ENCODE assay signal across 8 mouse cellular contexts in the genomic region with DNA sequence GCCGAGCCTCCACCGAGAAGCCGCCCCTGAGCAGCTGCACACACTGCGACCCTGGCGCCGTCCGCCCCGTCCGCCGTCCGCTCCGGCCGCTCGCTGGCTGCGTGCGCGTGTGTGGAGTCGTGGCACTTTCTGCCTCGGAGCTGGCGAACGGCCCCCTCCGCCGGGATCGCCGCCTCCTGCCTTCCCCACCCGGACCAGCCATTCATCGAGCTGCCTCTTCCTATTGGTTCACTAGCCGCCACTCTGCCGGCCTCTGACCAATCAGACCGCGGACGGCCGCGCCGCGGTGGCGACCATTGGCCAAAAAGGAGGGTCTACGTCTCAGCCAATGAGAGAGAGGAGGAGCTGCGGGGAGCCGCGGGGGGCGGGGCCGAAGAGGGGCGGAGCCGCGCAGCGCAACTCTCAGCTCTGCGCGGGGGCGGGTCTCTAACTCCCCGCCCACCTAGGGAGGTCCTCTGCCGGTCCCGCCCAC. TPM values are rescaled to one million over a fixed set of nuclear protein-coding genes. Genes with fewer than 3 reads are reported as not detected.
A peak's percentile ranks its signal among the peaks of the same experiment; 100 is the strongest.
DNase-seq lines count a peak whose midpoint lies in the region; ATAC-seq and TF ChIP-seq lines count a peak whose summit lies in the region.

Rrbp1 (minus strand) TSS at position 184 of the 472 bp plus-strand sequence.

- no peaks in the 10 kb centered on the region for H3K9me3 ChIP-seq in E14TG2a.4 (ENCODE audit: low read length)
- no peaks in the 10 kb centered on the region for H3K9me3 ChIP-seq in forebrain, embryonic 12.5 days
- no peaks in the 10 kb centered on the region for H3K9me3 ChIP-seq in heart, postnatal 0 days (replicated peaks; ENCODE audit: control insufficient read depth, low read length)
- H3K9me3 ChIP-seq in liver, embryonic 16.5 days (replicated peaks; ENCODE audit: control insufficient read depth, low read length) = no peaks in the 10 kb centered on the region
- no peaks in the 10 kb centered on the region for H3K9me3 ChIP-seq in neural tube, embryonic 13.5 days

- peak within 1 kb of the TSS; percentile 96 for H3K4me3 ChIP-seq in E14TG2a.4 (replicated peaks; ENCODE audit: low read length)
- peak within 1 kb of the TSS; percentile 85 for H3K4me3 ChIP-seq in forebrain, embryonic 12.5 days (replicated peaks)
- peak within 1 kb of the TSS; percentile 78 for H3K4me3 ChIP-seq in heart, postnatal 0 days (ENCODE audit: low read depth, low read length)
- peak within 1 kb of the TSS; percentile 93 for H3K4me3 ChIP-seq in liver, embryonic 16.5 days (ENCODE audit: low read depth, low read length)
- H3K4me3 ChIP-seq in neural tube, embryonic 13.5 days = peak within 1 kb of the TSS; percentile 87
- peak within 1 kb of the TSS; percentile 81 for H3K4me3 ChIP-seq in testis, adult 2 months (ENCODE audit: control insufficient read depth, low read depth, low read length)

- ATAC-seq in forebrain, embryonic 12.5 days (ENCODE audit: low FRiP score) = peak; percentile 99
- peak; percentile 96 for ATAC-seq in heart, postnatal 0 days (ENCODE audit: insufficient read depth, low read depth)
- ATAC-seq in liver, embryonic 16.5 days (ENCODE audit: low read depth) = peak; percentile 94
- ATAC-seq in neural tube, embryonic 13.5 days (ENCODE audit: low read depth) = peak; percentile 99

- no peak for TF ChIP-seq CTCF in E14TG2a.4 (conservative IDR thresholded peaks at IDR 0.05; ENCODE audit: low read length)
- no peak for TF ChIP-seq CTCF in heart, postnatal 0 days (IDR thresholded peaks at IDR 0.05; ENCODE audit: low read depth)
- no peak for TF ChIP-seq CTCF in testis, adult 2 months (IDR thresholded peaks at IDR 0.05; ENCODE audit: control insufficient read depth, insufficient read depth, insufficient replicate concordance, low read depth, low read length)

- no peak for TF ChIP-seq EP300 in heart, postnatal 0 days (IDR thresholded peaks at IDR 0.05; ENCODE audit: low read depth)

- under 1% methylated on average over 49 of the region's 53 CpGs for WGBS in forebrain, embryonic 12.5 days
- under 1% methylated on average over 47 of the region's 53 CpGs for WGBS in heart, postnatal 0 days
- under 1% methylated on average over 47 of the region's 53 CpGs for WGBS in liver, embryonic 16.5 days (ENCODE audit: insufficient replicate concordance)
- under 1% methylated on average over 48 of the region's 53 CpGs for WGBS in neural tube, embryonic 13.5 days

- H3K9ac ChIP-seq in forebrain, embryonic 12.5 days = peak within 1 kb of the TSS; percentile 80
- H3K9ac ChIP-seq in heart, postnatal 0 days (replicated peaks; ENCODE audit: low read depth, low read length) = peak within 1 kb of the TSS; percentile 96
- H3K9ac ChIP-seq in liver, embryonic 16.5 days (ENCODE audit: low read depth, low read length) = peak within 1 kb of the TSS; percentile 89
- peak within 1 kb of the TSS; percentile 85 for H3K9ac ChIP-seq in neural tube, embryonic 13.5 days

- peak within 1 kb of the TSS; percentile 87 for H3K27ac ChIP-seq in forebrain, embryonic 12.5 days
- H3K27ac ChIP-seq in heart, postnatal 0 days (ENCODE audit: low read depth) = peak within 1 kb of the TSS; percentile 95
- peak within 1 kb of the TSS; percentile 91 for H3K27ac ChIP-seq in liver, embryonic 16.5 days (ENCODE audit: low read length)
- H3K27ac ChIP-seq in neural tube, embryonic 13.5 days (replicated peaks) = peak within 1 kb of the TSS; percentile 91
- H3K27ac ChIP-seq in testis, adult 2 months (ENCODE audit: control insufficient read depth, insufficient read depth, low read depth, low read length) = peak within 1 kb of the TSS; percentile 47

- peaks cover 9% of the 10 kb centered on the region; the same call in 1 of the 2 replicates for H3K36me3 ChIP-seq in E14TG2a.4 (ENCODE audit: insufficient read depth, low read length)
- no peaks in the 10 kb centered on the region for H3K36me3 ChIP-seq in forebrain, embryonic 12.5 days (replicated peaks)
- peaks cover 3% of the 10 kb centered on the region; the same call in 1 of the 2 replicates for H3K36me3 ChIP-seq in heart, postnatal 0 days (replicated peaks; ENCODE audit: control insufficient read depth, insufficient read depth, low read length)
- no peaks in the 10 kb centered on the region for H3K36me3 ChIP-seq in liver, embryonic 16.5 days (ENCODE audit: control insufficient read depth, insufficient read depth)
- H3K36me3 ChIP-seq in neural tube, embryonic 13.5 days = no peaks in the 10 kb centered on the region
- H3K36me3 ChIP-seq in testis, adult 2 months (ENCODE audit: control insufficient read depth, insufficient read depth, low read length) = no peaks in the 10 kb centered on the region

- H3K27me3 ChIP-seq in E14TG2a.4 (ENCODE audit: insufficient read depth, low read length) = 0 out of 2 replicates have a peak, but pooled peaks cover 2% of the 10 kb centered on the region
- no peaks in the 10 kb centered on the region for H3K27me3 ChIP-seq in forebrain, embryonic 12.5 days
- no peaks in the 10 kb centered on the region for H3K27me3 ChIP-seq in heart, postnatal 0 days (ENCODE audit: control insufficient read depth, insufficient read depth, low read length)
- no peaks in the 10 kb centered on the region for H3K27me3 ChIP-seq in liver, embryonic 16.5 days (ENCODE audit: control insufficient read depth, insufficient read depth, low read depth, low read length)
- no peaks in the 10 kb centered on the region for H3K27me3 ChIP-seq in neural tube, embryonic 13.5 days
- H3K27me3 ChIP-seq in testis, adult 2 months (ENCODE audit: control insufficient read depth, insufficient read depth, low read length) = no peaks in the 10 kb centered on the region

- peaks cover 38% of the 10 kb centered on the region for H3K4me1 ChIP-seq in E14TG2a.4 (replicated peaks; ENCODE audit: low read depth, low read length)
- peaks cover 14% of the 10 kb centered on the region; the same call in 1 of the 2 replicates for H3K4me1 ChIP-seq in forebrain, embryonic 12.5 days
- peaks cover 32% of the 10 kb centered on the region for H3K4me1 ChIP-seq in heart, postnatal 0 days (ENCODE audit: control insufficient read depth, insufficient read depth)
- H3K4me1 ChIP-seq in liver, embryonic 16.5 days (ENCODE audit: control insufficient read depth, low read depth, low read length) = peaks cover 29% of the 10 kb centered on the region
- H3K4me1 ChIP-seq in neural tube, embryonic 13.5 days (replicated peaks) = peaks cover 37% of the 10 kb centered on the region
- peaks cover 9% of the 10 kb centered on the region for H3K4me1 ChIP-seq in testis, adult 2 months (ENCODE audit: control insufficient read depth, insufficient read depth, low read length)

- H3K4me2 ChIP-seq in forebrain, embryonic 12.5 days = peak within 1 kb of the TSS; percentile 63
- H3K4me2 ChIP-seq in heart, postnatal 0 days (ENCODE audit: low read depth, low read length) = peak within 1 kb of the TSS; percentile 84
- H3K4me2 ChIP-seq in liver, embryonic 16.5 days (ENCODE audit: low read depth, low read length) = peak within 1 kb of the TSS; percentile 97
- H3K4me2 ChIP-seq in neural tube, embryonic 13.5 days = peak within 1 kb of the TSS; percentile 62

- peak; percentile 96 for DNase-seq in c-Kit-positive CD71-positive TER-119-positive erythroid progenitor cells, embryonic 14.5 days (ENCODE audit: low spot score)
- DNase-seq in heart, postnatal 0 days (ENCODE audit: low spot score) = peak; percentile 99
- DNase-seq in kidney, postnatal 4 days = peak; percentile 98 to 99

- TF ChIP-seq POLR2A in testis, adult 2 months (IDR thresholded peaks at IDR 0.05; ENCODE audit: control insufficient read depth, low read depth, low read length) = peak; percentile 94

RNA-seq across cellular contexts. Expression of gene Rrbp1, which starts in this region (rescaled TPM):
- 30.6 and 39.1 TPM in 2 replicates for polyA plus RNA-seq in forebrain, embryonic 12.5 days (2016; fragmentation: Nextera tagmentation; extraction: Ambion mirVana)
- total RNA-seq in heart, postnatal 0 days (2014; rRNA removed; ENCODE audit: low replicate concordance) = 29.5 and 53.0 TPM in 2 replicates
- polyA plus RNA-seq in heart, postnatal 0 days (2015; fragmentation: Nextera tagmentation; extraction: Ambion mirVana) = 47.5 and 49.3 TPM in 2 replicates
- 64.0 and 78.6 TPM in 2 replicates for polyA plus RNA-seq in liver, embryonic 16.5 days (2015; fragmentation: Nextera tagmentation; extraction: Ambion mirVana)
- 42.1 and 48.1 TPM in 2 replicates for polyA plus RNA-seq in neural tube, embryonic 13.5 days (2015; fragmentation: Nextera tagmentation; extraction: Ambion mirVana)
- polyA plus RNA-seq in testis, adult 2 months (2012; rRNA removed) = 106 and 107 TPM in 2 replicates

Comparison
In these comparisons a context has a peak if more than half of its experiments do, and no peak if none do; other contexts are left out.
1. Peak in every context shown above with its lines: DNase-seq, ATAC-seq, H3K4me3 ChIP-seq and H3K27ac ChIP-seq.